Mouse (Mus musculus) effector memory CD4-positive, alpha-beta T cell, adult 5 months (primary cell): ENCODE results near the gene Ddr2. TPM values are rescaled to one million over a fixed set of nuclear protein-coding genes. Genes with fewer than 3 reads are reported as not detected.

Experiments
- polyA plus RNA-seq: library from polyadenylated mRNA; unstranded; fragments of 100-300 nt; shearing (Covaris generic); gene quantifications from one replicate; pipeline ENCODE4 v1.2.1, GENCODE M21; 2017

The Ddr2 gene
- polyA plus RNA-seq, result 0.09 TPM

DNA sequence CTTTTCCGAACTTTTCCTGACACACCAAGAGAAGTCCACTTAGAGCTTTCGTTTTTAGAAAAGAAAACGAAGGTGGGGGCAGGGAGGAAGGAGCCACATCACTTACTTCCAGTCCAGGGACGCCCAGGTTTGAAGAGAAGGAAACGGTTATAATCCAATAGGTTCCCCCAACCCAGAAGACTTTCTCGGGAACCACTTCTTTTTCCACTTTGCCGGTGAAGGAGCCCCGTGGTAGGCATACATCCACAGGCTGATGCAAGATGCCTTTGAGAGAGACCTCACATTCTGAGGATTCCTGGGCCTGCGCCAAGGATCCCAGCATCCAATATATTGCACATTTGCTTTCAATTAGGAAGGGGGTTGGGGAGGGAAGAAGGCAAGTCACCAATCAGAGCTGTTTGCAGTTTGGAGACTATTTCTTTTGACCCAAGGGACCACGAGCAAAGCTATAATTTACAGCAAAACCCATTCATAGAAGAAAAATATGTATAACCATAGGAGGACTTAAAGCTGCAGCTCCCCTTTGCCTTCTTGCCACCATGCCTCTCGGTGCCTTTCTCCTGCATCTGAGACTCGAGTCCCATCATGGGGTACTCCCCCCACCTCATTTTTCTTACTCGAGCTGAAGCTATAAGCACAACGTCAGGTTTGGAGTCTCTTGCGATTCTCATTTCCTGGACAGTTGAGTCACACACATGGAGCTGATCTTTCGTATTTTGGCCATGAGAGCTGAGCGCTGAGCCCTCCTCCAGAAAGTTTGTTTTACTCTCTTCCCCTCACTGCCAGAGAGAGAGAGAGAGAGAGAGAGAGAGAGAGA is at the start of gene Ddr2:
Gene Ddr2, minus strand, starts transcription at position 247 of the 817 bp plus-strand sequence.

DNA sequence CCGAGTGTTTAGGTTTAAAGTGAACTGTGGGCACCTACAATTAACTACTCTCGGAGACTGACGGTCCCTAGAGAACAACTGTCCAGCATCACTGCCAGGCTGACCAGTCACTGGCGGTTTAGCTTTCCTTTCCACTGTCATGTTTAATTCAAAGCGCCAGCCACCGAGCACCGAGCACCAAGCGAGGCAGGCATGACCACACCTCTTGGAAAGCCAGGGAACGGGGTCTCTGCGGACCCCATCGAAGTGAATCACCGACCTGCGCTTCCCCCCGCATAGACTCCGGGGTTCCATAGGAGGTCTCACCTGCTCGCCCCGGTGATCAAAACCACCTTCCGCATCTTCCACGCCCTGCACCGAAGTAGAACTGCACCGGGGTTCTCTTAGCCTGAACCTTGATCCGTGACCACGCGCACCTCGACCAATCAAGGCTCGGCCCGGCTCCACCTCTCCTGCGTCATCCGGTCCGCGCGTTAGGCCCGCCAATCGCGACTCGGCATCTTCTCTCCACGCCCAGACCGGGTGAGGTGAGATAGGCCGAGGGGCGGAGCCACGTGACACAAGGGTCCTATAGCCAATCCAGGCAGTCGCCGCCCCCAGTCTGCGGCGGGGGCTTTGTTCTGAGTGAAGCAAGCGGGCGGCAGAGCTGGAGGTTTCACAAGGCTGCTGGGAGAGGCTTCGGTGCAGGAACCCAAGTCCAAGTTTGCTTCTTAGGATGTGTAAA is 141.6 kb downstream of the Ddr2 start, which contains the start of gene Hsd17b7:
Gene Hsd17b7, minus strand, starts transcription at position 450 of the 724 bp plus-strand sequence.

DNA sequence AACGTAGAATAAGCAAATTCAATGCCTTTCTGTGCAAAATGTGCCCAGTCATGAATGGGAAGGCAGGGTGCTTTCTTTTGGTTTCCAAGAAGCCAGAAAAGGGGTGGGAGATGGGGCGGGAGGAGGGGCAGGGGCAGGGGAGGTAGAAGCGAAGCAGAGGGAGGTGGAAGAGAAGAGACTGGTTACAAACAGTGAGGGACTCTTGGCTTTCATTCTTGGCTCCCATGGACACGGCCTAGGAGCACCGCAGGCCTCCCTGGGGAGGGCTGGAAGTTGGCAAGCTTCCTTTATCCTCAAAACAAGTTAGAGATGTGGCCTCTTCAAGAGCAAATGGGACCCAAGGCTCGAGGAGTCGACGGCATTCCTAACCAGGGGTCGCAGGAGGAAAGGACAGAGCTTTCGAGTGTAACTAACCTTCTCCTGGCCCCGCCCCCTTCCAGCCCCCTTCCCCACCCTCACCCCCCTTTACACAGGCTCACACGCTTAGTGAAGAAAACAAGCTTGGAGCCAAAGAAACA is 182.0 kb downstream of the Ddr2 start, which contains the start of gene Ccdc190:
Gene Ccdc190, plus strand, starts transcription at position 195 of the 518 bp plus-strand sequence.

Other genes starting within 250 kb of the Ddr2 start
- gene Ccdc190, start 182.1 kb downstream of the Ddr2 start, polyA plus RNA-seq, result not detected
- gene Hsd17b7, start 141.5 kb downstream of the Ddr2 start, polyA plus RNA-seq, result 11.4 TPM
- gene Uap1, start 64.2 kb upstream of the Ddr2 start, polyA plus RNA-seq, result 58.7 TPM
- 43.4 TPM for gene Uhmk1, start 104.6 kb upstream of the Ddr2 start, polyA plus RNA-seq
- not detected for gene Sh2d1b2, start 122.0 kb upstream of the Ddr2 start, polyA plus RNA-seq
- not detected for gene Sh2d1b1, start 166.6 kb upstream of the Ddr2 start, polyA plus RNA-seq
- gene Gm7694, start 195.6 kb upstream of the Ddr2 start, polyA plus RNA-seq, result not detected
- gene Spata46, start 198.0 kb upstream of the Ddr2 start, polyA plus RNA-seq, result not detected